Mouse (Mus musculus): ENCODE measurements around the gene Cyb5r1. TPM values are rescaled to one million over a fixed set of nuclear protein-coding genes. Genes with fewer than 3 reads are reported as not detected.

Cyb5r1 gene
- 18.4 TPM for polyA plus RNA-seq (2017; shearing (Covaris generic))

DNA sequence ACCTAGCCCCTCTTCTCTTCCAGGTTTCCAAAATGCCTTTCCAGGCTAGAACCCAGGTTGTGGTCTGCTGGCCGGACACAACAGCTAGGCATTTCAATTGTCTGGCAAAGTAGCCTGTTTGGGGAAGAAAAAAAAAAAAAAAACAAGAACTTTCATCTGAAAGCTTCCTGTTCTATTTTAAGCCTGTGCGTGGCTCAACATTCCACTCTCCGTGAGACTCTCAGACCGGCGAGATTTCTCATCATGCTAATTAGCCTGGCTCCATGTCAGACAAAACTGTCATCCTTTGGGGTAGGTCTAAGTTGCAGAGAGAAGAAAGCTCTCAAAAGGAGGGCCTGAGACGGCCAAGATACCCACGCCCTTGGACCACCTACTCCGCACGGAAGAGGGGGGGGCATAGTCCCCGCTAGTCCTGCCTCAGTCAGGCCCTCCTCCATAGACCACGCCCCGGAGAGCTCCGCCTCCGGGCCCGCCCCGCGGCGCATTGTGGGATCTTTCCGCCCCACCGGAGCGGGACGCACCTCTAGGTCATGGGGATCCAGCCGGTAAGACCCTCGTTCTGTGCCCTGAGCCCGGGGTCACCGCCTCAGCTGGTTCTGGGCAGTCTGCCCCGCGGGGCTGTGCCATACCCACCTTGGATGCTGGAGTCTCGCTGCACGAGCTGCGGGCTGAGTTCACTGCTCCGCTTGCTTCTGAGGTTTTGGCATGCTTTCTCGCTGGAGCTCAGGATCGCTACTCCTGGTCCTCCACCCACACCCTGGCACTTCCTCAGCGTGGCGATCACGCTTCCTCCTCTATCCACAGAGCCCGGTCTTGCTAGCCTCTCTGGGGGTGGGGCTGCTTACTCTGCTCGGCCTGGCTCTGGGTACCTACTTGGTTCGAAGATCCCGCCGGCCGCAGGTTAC, at the start of gene Cyb5r1:
Cyb5r1 (plus strand) TSS at position 51 of the 905 bp plus-strand sequence.

DNA sequence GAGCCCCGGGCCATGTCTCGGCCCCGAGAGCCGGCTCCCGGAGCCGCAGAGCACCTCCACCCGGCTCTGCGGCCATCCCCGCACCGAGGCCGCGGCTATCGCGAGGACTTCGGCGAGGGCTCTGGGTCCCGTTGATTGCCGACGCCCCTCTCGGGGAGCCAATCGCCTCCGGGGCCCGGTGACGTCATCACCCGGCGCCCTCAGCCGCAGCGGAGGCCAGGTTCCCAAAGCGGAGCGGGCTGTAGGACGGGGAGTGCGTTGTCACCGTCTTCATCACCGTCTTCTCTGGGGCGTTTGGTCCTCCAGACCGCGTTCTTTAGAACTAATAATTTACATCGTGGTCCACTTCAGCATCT, 43.5 kb upstream of the Cyb5r1 start, which contains the start of gene Tmem183a:
Tmem183a (minus strand) TSS at position 123 of the 356 bp plus-strand sequence.

DNA sequence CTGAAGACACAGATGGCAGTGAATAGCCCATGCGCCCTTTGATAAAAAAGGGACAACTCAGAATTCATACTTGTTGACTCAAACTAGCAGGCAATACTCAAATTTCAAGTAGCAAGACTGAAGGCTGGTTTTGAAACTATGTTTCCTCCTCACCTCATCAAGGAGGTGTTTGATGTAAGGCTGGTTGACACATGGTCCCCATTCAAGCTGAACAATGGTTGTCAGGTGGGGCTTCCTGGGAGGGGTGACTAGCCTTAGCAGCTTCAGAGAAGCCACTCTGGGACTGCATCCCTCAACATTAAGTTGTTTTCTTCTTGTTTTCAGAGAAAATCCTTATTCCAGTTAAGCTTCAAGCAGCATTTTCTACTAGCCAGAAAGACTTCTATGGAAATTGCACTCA, 19.7 kb upstream of the Cyb5r1 start, which contains the start of gene 4933406M09Rik:
4933406M09Rik (plus strand) TSS at position 275 of the 400 bp plus-strand sequence.

DNA sequence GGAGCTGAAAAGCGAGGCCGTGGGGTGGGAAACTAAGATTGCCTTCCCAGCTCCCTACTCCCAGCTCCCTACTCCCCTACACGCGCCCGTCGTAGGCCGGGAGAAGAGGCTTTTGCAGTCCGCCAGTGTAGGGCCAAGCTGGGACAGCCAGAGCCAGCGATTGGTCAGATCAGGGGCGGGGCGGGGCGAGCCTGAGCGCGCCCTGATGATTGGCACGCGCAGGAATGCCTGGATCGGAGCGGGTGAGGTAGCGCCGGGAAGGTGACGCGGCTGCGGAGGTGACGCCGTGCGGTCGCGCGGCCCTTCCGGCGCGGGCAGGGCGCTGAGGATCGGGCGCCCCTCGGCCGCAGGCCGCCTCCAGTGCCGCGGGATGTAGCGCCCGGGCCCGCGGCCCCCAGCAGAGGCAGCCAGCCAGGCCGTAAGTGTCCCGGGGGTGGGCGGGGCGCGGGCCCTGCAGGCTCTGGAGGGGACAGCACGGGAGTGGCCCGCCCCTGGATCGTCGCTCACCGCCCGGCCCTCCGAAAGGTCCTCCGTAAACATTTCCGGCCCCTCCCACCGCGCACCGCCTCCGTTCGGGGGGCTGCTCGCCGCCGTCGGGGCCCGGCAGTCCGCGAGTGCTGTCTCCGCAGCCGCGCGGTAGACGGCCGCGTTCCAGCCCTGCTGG, 9.9 kb downstream of the Cyb5r1 start, which contains the start of gene Adipor1:
Adipor1 (plus strand) TSS at position 211 of the 664 bp plus-strand sequence.

DNA sequence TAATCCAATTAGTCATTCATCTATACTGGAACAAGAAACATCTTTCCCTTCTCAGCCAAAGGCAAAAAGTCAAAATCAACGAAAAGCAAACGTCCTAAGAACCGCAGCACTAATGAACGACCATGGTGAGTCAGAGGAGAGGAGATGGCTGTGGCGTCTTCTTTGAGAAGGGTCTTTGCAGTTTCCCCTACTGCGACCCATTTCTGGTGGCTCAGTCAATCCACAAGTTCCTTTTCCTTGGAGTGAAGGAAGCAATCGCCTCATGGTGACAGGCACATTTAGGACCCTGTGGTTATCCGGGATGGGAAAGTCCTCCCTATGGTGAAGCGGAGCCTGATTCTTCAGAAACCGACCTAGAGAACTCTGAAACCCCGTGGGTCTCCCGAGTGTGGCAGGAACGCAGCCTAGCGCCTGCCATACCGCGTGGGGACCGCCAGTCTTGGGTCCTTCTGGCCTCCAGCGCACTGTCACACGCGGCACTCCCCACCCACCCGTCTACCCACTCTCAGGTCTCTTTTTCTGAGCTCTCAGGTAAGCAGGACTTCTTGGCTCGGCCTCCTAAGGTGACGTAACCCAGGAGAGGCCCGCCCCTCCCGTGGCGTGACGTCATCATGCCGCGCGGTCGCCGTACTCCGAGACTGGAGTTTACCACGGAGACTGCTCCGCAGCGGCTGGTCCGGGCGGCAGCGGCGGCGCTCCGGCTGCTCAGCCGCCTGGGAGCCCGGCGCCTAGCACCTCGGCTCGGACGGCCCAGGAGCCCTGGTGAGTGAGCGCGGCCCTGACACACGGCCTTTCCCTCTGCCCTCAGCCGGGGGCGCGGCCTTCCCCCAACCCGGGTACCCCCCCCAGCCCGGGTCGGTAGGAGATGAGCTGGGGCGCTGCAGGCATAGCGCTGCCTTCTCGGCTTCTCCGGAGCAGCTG, 49.8 kb downstream of the Cyb5r1 start, which contains the start of gene Klhl12:
Klhl12 (plus strand) TSS at position 628 of the 921 bp plus-strand sequence.

Other genes starting within 250 kb of the Cyb5r1 start
- not detected for gene Chil1, start 223.4 kb upstream of the Cyb5r1 start, polyA plus RNA-seq (2017; shearing (Covaris generic))
- gene Mybph, start 212.1 kb upstream of the Cyb5r1 start, polyA plus RNA-seq (2017; shearing (Covaris generic)): not detected
- 0.12 TPM for gene Adora1, start 170.1 kb upstream of the Cyb5r1 start, polyA plus RNA-seq (2017; shearing (Covaris generic))
- not detected for gene Myog, start 115.6 kb upstream of the Cyb5r1 start, polyA plus RNA-seq (2017; shearing (Covaris generic))
- gene Ppfia4, start 72.6 kb upstream of the Cyb5r1 start, polyA plus RNA-seq (2017; shearing (Covaris generic)): not detected
- gene Tmem183a, start 43.6 kb upstream of the Cyb5r1 start, polyA plus RNA-seq (2017; shearing (Covaris generic)): 110 TPM
- gene 4933406M09Rik, start 19.6 kb upstream of the Cyb5r1 start, polyA plus RNA-seq (2017; shearing (Covaris generic)): not detected
- gene Adipor1, start 9.8 kb downstream of the Cyb5r1 start, polyA plus RNA-seq (2017; shearing (Covaris generic)): 120 TPM
- gene Klhl12, start 50.0 kb downstream of the Cyb5r1 start, polyA plus RNA-seq (2017; shearing (Covaris generic)): 24.7 TPM
- 30.3 TPM for gene Rabif, start 89.1 kb downstream of the Cyb5r1 start, polyA plus RNA-seq (2017; shearing (Covaris generic))
- gene Mgat4e, start 144.1 kb downstream of the Cyb5r1 start, polyA plus RNA-seq (2017; shearing (Covaris generic)): 0.27 TPM
- gene Kdm5b, start 154.6 kb downstream of the Cyb5r1 start, polyA plus RNA-seq (2017; shearing (Covaris generic)): 50.4 TPM
- gene Syt2, start 241.1 kb downstream of the Cyb5r1 start, polyA plus RNA-seq (2017; shearing (Covaris generic)): not detected